Mouse (Mus musculus) 3134 (cell line): ENCODE results near the gene S100a6.
A peak's percentile ranks its signal among the peaks of the same experiment; 100 is the strongest.

Experiments
- DNase-seq: peaks from one replicate; pipeline ENCODE4 v3.0.0-alpha.2; 2011; ENCODE audit warnings: low spot score; ENCODE audit not compliant: insufficient read length; ENCODE audit errors: extremely low read depth

S100a6 gene

GRCm38 (mm10) chr3:90626266-90627021, 13.8 kb downstream of the S100a6 start:
- no peak for DNase-seq

- DNase-seq = no peak
These were observed 14.7 kb downstream of the S100a6 start for GRCm38 (mm10) chr3:90627366-90627765.

- DNase-seq = no peak
These were observed 15.1 kb downstream of the S100a6 start for GRCm38 (mm10) chr3:90627807-90628206.

GRCm38 (mm10) chr3:90629298-90629697, 16.6 kb downstream of the S100a6 start:
- DNase-seq = no peak

- DNase-seq = no peak
These were observed 19.3 kb downstream of the S100a6 start for GRCm38 (mm10) chr3:90631984-90632383.

GRCm38 (mm10) chr3:90638511-90639275, 26.0 kb downstream of the S100a6 start:
- DNase-seq = peak; percentile 18

GRCm38 (mm10) chr3:90639511-90640154, 27.0 kb downstream of the S100a6 start:
- peak; percentile 22 for DNase-seq

GRCm38 (mm10) chr3:90640981-90641380, 28.3 kb downstream of the S100a6 start:
- DNase-seq = no peak

GRCm38 (mm10) chr3:90644220-90644619, 31.5 kb downstream of the S100a6 start:
- no peak for DNase-seq

- no peak for DNase-seq
These were observed 34.6 kb downstream of the S100a6 start for GRCm38 (mm10) chr3:90647291-90647690.

GRCm38 (mm10) chr3:90648981-90649380, 36.3 kb downstream of the S100a6 start:
- no peak for DNase-seq

- no peak for DNase-seq
These were observed 37.1 kb downstream of the S100a6 start for GRCm38 (mm10) chr3:90649832-90650231.

GRCm38 (mm10) chr3:90652878-90653508, 40.3 kb downstream of the S100a6 start:
- DNase-seq = peak; percentile 28

GRCm38 (mm10) chr3:90653717-90654116, 41.0 kb downstream of the S100a6 start, which contains the start of gene S100a7a:
Gene S100a7a (plus strand): TSS chr3:90654017.
- DNase-seq = peak; percentile 43

GRCm38 (mm10) chr3:90657405-90657804, 44.7 kb downstream of the S100a6 start:
- DNase-seq = no peak

GRCm38 (mm10) chr3:90659364-90660044, 46.8 kb downstream of the S100a6 start:
- no peak for DNase-seq

- DNase-seq = no peak
These were observed 51.5 kb downstream of the S100a6 start for GRCm38 (mm10) chr3:90664219-90664618.

- peak; percentile 47 for DNase-seq
These were observed 56.2 kb downstream of the S100a6 start, which contains the start of gene S100a8 for GRCm38 (mm10) chr3:90668846-90669245. Gene S100a8 (plus strand): TSS chr3:90668978.
